Mouse (Mus musculus): ENCODE data around the gene Trpm8. TPM values are rescaled to one million over a fixed set of nuclear protein-coding genes. Genes with fewer than 3 reads are reported as not detected.

Trpm8 gene
- polyA plus RNA-seq, 1 experiment from 2014 or later = 0.04 TPM

GRCm38 (mm10) chr1:88424602-88425252 is 147.3 kb downstream of the Trpm8 start:
- no peak for ATAC-seq (ENCODE audit: insufficient number of reproducible peaks, insufficient read depth, low FRiP score, low read depth)

GRCm38 (mm10) chr1:88427987-88428741 is 150.7 kb downstream of the Trpm8 start:
- Histone ChIP-seq H3K9ac (ENCODE audit: low read length) (no peak overlapping the region), H3K4me3 (ENCODE audit: control insufficient read depth in 1 of 2, insufficient read depth in 1 of 2, low read depth in 1 of 2, low read length in 2 of 2) (no peak overlapping the region), H3K4me1 (ENCODE audit: control insufficient read depth in 2 of 2, insufficient read depth in 2 of 2, low read length in 2 of 2) (no peaks in the 10 kb centered on the region), H3K27ac (replicated peaks in 1 of 2; ENCODE audit: control insufficient read depth in 1 of 2, insufficient read depth in 1 of 2, low read depth in 2 of 2, low read length in 2 of 2) (no peak overlapping the region), H3K36me3 (ENCODE audit: control insufficient read depth, insufficient read depth, low read length) (no peaks in the 10 kb centered on the region), H3K9me3 (ENCODE audit: control insufficient read depth, low read length) (no peaks in the 10 kb centered on the region), H3K4me2 (ENCODE audit: low read length) (no peak overlapping the region), H3K27me3 (ENCODE audit: control insufficient read depth, insufficient read depth, low read length) (no peaks in the 10 kb centered on the region; the same call in 1 of the 2 replicates)
- 69% methylated on average over 11 of the region's 11 CpGs for WGBS
- no peak for ATAC-seq (ENCODE audit: insufficient number of reproducible peaks, insufficient read depth, low FRiP score, low read depth)

More at GRCm38 (mm10) chr1:88424602-88425252, 147.3 kb downstream of the Trpm8 start:
- 24% methylated on average over 8 of the region's 8 CpGs for WGBS
- no peaks in the 10 kb centered on the region for H3K4me1 ChIP-seq (ENCODE audit: control insufficient read depth in 2 of 2, insufficient read depth in 2 of 2, low read length in 2 of 2)
- H3K9me3 ChIP-seq (ENCODE audit: control insufficient read depth, low read length) = no peaks in the 10 kb centered on the region
- no peak overlapping the region for H3K4me3 ChIP-seq (ENCODE audit: control insufficient read depth in 1 of 2, insufficient read depth in 1 of 2, low read depth in 1 of 2, low read length in 2 of 2)
- H3K36me3 ChIP-seq (ENCODE audit: control insufficient read depth, insufficient read depth, low read length) = no peaks in the 10 kb centered on the region
- H3K4me2 ChIP-seq (ENCODE audit: low read length) = no peak overlapping the region
- H3K27me3 ChIP-seq (ENCODE audit: control insufficient read depth, insufficient read depth, low read length) = no peaks in the 10 kb centered on the region; the same call in 1 of the 2 replicates
- no peak overlapping the region for H3K27ac ChIP-seq (replicated peaks in 1 of 2; ENCODE audit: control insufficient read depth in 1 of 2, insufficient read depth in 1 of 2, low read depth in 2 of 2, low read length in 2 of 2)
- no peak overlapping the region for H3K9ac ChIP-seq (ENCODE audit: low read length)

- Histone ChIP-seq H3K4me2 (ENCODE audit: low read length) (no peak overlapping the region), H3K4me3 (ENCODE audit: control insufficient read depth in 1 of 2, insufficient read depth in 1 of 2, low read depth in 1 of 2, low read length in 2 of 2) (no peak overlapping the region), H3K9ac (ENCODE audit: low read length) (no peak overlapping the region), H3K9me3 (ENCODE audit: control insufficient read depth, low read length) (no peaks in the 10 kb centered on the region), H3K27me3 (ENCODE audit: control insufficient read depth, insufficient read depth, low read length) (no peaks in the 10 kb centered on the region; the same call in 1 of the 2 replicates), H3K27ac (replicated peaks in 1 of 2; ENCODE audit: control insufficient read depth in 1 of 2, insufficient read depth in 1 of 2, low read depth in 2 of 2, low read length in 2 of 2) (no peak overlapping the region), H3K4me1 (ENCODE audit: control insufficient read depth in 2 of 2, insufficient read depth in 2 of 2, low read length in 2 of 2) (no peaks in the 10 kb centered on the region), H3K36me3 (ENCODE audit: control insufficient read depth, insufficient read depth, low read length) (no peaks in the 10 kb centered on the region)
- no peak for ATAC-seq (ENCODE audit: insufficient number of reproducible peaks, insufficient read depth, low FRiP score, low read depth)
- 50% methylated on average over 1 of the region's 1 CpGs for WGBS
These were observed 152.0 kb downstream of the Trpm8 start for GRCm38 (mm10) chr1:88429413-88429812.

GRCm38 (mm10) chr1:88431262-88431661 is 153.8 kb downstream of the Trpm8 start:
- Histone ChIP-seq H3K9me3 (ENCODE audit: control insufficient read depth, low read length) (no peaks in the 10 kb centered on the region), H3K27ac (replicated peaks in 1 of 2; ENCODE audit: control insufficient read depth in 1 of 2, insufficient read depth in 1 of 2, low read depth in 2 of 2, low read length in 2 of 2) (no peak overlapping the region), H3K9ac (ENCODE audit: low read length) (no peak overlapping the region), H3K4me2 (ENCODE audit: low read length) (no peak overlapping the region), H3K36me3 (ENCODE audit: control insufficient read depth, insufficient read depth, low read length) (no peaks in the 10 kb centered on the region), H3K27me3 (ENCODE audit: control insufficient read depth, insufficient read depth, low read length) (no peaks in the 10 kb centered on the region; the same call in 1 of the 2 replicates), H3K4me1 (ENCODE audit: control insufficient read depth in 2 of 2, insufficient read depth in 2 of 2, low read length in 2 of 2) (no peaks in the 10 kb centered on the region), H3K4me3 (ENCODE audit: control insufficient read depth in 1 of 2, insufficient read depth in 1 of 2, low read depth in 1 of 2, low read length in 2 of 2) (no peak overlapping the region)
- ATAC-seq (ENCODE audit: insufficient number of reproducible peaks, insufficient read depth, low FRiP score, low read depth) = no peak
- WGBS = 82% methylated on average over 4 of the region's 4 CpGs

- no peaks in the 10 kb centered on the region for H3K9me3 ChIP-seq (ENCODE audit: control insufficient read depth, low read length)
- 35% methylated on average over 3 of the region's 3 CpGs for WGBS
- ATAC-seq (ENCODE audit: insufficient number of reproducible peaks, insufficient read depth, low FRiP score, low read depth) = no peak
These were observed 155.1 kb downstream of the Trpm8 start for GRCm38 (mm10) chr1:88432601-88433000.

DNA sequence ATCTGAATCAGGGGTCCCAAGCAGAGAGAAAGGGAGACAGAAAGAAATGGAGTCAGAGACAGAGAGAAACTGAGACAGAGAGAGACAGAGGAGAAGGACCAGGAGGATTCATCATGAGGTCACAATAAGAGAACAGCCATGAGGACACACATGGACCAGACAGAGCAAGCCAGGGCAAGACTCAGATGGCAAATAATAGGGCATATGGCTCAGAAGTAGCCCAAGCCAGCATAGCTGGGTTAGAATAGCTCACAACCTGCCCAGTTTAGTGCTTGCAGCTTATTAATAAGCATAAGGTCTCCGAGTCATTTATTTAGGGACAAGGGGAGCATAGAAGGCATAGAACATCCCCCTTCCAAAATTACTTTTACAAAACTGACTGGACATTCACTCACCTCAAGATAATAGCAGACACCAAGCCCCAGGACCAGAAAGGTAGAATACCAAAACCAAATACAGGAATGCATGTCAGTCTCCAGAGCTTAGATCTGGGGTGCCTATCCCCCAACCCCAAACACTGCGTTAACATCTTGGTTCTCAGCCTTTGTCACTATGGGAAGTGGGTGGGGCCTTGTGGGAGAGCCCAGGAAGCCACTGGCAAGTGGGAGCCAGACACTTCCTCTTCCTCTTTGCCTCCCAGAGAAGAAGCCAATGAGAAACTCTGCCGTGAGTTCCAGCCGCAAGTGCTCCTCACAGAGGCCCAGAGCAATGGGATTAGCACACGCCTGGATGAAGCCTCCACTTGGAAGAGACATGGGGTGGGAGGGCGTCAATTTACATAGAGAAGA is 155.8 kb downstream of the Trpm8 start:
- Histone ChIP-seq H3K27me3 (ENCODE audit: control insufficient read depth, insufficient read depth, low read length) (no peaks in the 10 kb centered on the region), H3K36me3 (ENCODE audit: control insufficient read depth, insufficient read depth, low read length) (no peaks in the 10 kb centered on the region), H3K4me1 (ENCODE audit: control insufficient read depth in 2 of 2, insufficient read depth in 2 of 2, low read length in 2 of 2) (no peaks in the 10 kb centered on the region), H3K9me3 (ENCODE audit: control insufficient read depth, low read length) (no peaks in the 10 kb centered on the region), H3K4me3 (ENCODE audit: control insufficient read depth in 1 of 2, insufficient read depth in 1 of 2, low read depth in 1 of 2, low read length in 2 of 2) (no peak overlapping the region), H3K27ac (replicated peaks in 1 of 2; ENCODE audit: control insufficient read depth in 1 of 2, insufficient read depth in 1 of 2, low read depth in 2 of 2, low read length in 2 of 2) (no peak overlapping the region), H3K9ac (ENCODE audit: low read length) (no peak overlapping the region), H3K4me2 (ENCODE audit: low read length) (no peak overlapping the region)
- 66% methylated on average over 6 of the region's 6 CpGs for WGBS
- ATAC-seq (ENCODE audit: insufficient number of reproducible peaks, insufficient read depth, low FRiP score, low read depth) = no peak

More at GRCm38 (mm10) chr1:88432601-88433000, 155.1 kb downstream of the Trpm8 start:
- no peaks in the 10 kb centered on the region for H3K4me1 ChIP-seq (ENCODE audit: control insufficient read depth in 2 of 2, insufficient read depth in 2 of 2, low read length in 2 of 2)
- H3K36me3 ChIP-seq (ENCODE audit: control insufficient read depth, insufficient read depth, low read length) = no peaks in the 10 kb centered on the region
- no peaks in the 10 kb centered on the region for H3K27me3 ChIP-seq (ENCODE audit: control insufficient read depth, insufficient read depth, low read length)
- H3K27ac ChIP-seq (replicated peaks in 1 of 2; ENCODE audit: control insufficient read depth in 1 of 2, insufficient read depth in 1 of 2, low read depth in 2 of 2, low read length in 2 of 2) = no peak overlapping the region
- H3K4me2 ChIP-seq (ENCODE audit: low read length) = no peak overlapping the region
- no peak overlapping the region for H3K4me3 ChIP-seq (ENCODE audit: control insufficient read depth in 1 of 2, insufficient read depth in 1 of 2, low read depth in 1 of 2, low read length in 2 of 2)
- no peak overlapping the region for H3K9ac ChIP-seq (ENCODE audit: low read length)

DNA sequence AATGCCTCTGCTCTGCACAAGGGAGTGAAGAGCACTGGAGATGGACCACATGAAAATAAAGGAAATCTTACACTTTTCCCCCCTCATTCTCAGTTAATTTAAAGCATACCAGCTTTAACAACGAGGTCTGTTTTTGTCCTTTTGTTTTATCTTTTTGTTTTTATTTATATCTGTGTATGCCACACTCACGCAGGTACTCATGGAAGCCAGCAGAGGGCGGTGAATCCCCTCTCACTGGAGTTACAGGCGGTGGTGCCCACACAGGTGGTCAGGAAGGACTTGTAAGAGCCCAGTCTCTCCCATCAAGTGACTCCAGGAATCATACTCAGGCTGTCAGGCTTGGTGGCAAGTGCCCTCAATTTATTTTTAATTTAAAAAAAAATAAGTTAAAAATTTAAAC is 156.6 kb downstream of the Trpm8 start:
- Histone ChIP-seq H3K4me2 (ENCODE audit: low read length) (no peak overlapping the region), H3K9ac (ENCODE audit: low read length) (no peak overlapping the region), H3K27me3 (ENCODE audit: control insufficient read depth, insufficient read depth, low read length) (no peaks in the 10 kb centered on the region), H3K4me3 (ENCODE audit: control insufficient read depth in 1 of 2, insufficient read depth in 1 of 2, low read depth in 1 of 2, low read length in 2 of 2) (no peak overlapping the region), H3K27ac (replicated peaks in 1 of 2; ENCODE audit: control insufficient read depth in 1 of 2, insufficient read depth in 1 of 2, low read depth in 2 of 2, low read length in 2 of 2) (no peak overlapping the region), H3K4me1 (ENCODE audit: control insufficient read depth in 2 of 2, insufficient read depth in 2 of 2, low read length in 2 of 2) (no peaks in the 10 kb centered on the region), H3K9me3 (ENCODE audit: control insufficient read depth, low read length) (no peaks in the 10 kb centered on the region), H3K36me3 (ENCODE audit: control insufficient read depth, insufficient read depth, low read length) (no peaks in the 10 kb centered on the region)
- WGBS = 71% methylated on average over 4 of the region's 4 CpGs
- no peak for ATAC-seq (ENCODE audit: insufficient number of reproducible peaks, insufficient read depth, low FRiP score, low read depth)
